In genomic region chr13:65101232-65101631, GRCm38 (mm10) we compare ENCODE assay signal across 28 mouse cellular contexts. TPM values are rescaled to one million over a fixed set of nuclear protein-coding genes. Genes with fewer than 3 reads are reported as not detected.
A peak's percentile ranks its signal among the peaks of the same experiment; 100 is the strongest.
DNase-seq lines count a peak whose midpoint lies in the region; ATAC-seq and TF ChIP-seq lines count a peak whose summit lies in the region.
"Had no signal": no experiment of that assay in that cellular context is flagged by ENCODE, and none has a peak within 500 bp of the region (broad histone marks: within the 10 kb centered on the region; RNA-seq: fewer than 3 reads in every experiment).

No protein-coding gene starts in this region.

- WGBS in thymus, adult 2 months = 15% methylated on average over 3 of the region's 3 CpGs
- WGBS in kidney, embryonic 16.5 days = 84% methylated on average over 3 of the region's 3 CpGs

- no peaks in the 10 kb centered on the region for H3K27me3 ChIP-seq in thymus, adult 2 months (ENCODE audit: control insufficient read depth, insufficient read depth, low read length)
- no peaks in the 10 kb centered on the region for H3K27me3 ChIP-seq in kidney, embryonic 16.5 days (ENCODE audit: insufficient read depth, low read length)
- H3K27me3 ChIP-seq: hindbrain, embryonic 13.5 days; intestine, embryonic 15.5 days; limb, embryonic 13.5 days; liver, embryonic 13.5 days; lung, embryonic 15.5 days had no signal

- peaks cover 27% of the 10 kb centered on the region for H3K9me3 ChIP-seq in kidney, embryonic 16.5 days (ENCODE audit: low read length)
- H3K9me3 ChIP-seq: G1E; liver, embryonic 13.5 days had no signal

- H3K4me2 ChIP-seq in kidney, embryonic 16.5 days (replicated peaks; ENCODE audit: low read depth, low read length) = no peak overlapping the region
- H3K4me2 ChIP-seq: hindbrain, embryonic 13.5 days; intestine, embryonic 15.5 days; limb, embryonic 13.5 days; liver, embryonic 13.5 days; lung, embryonic 15.5 days had no signal

- intact Hi-C loops in gastrocnemius, postnatal 14 days (cut with DNase I; ENCODE audit: low total_unique reads) = no loop called here
- intact Hi-C loops in heart, postnatal 14 days (cut with DNase I) = no loop called here

- DNase-seq in thymus, adult 2 months = no peak
- DNase-seq in thymus, postnatal 10 days (ENCODE audit: low spot score in 2 of 2) = no peak
- no peak for DNase-seq in gastrocnemius, postnatal 14 days
- no peak for DNase-seq in heart, postnatal 14 days
- DNase-seq: adrenal gland, postnatal 36 days; cerebellum, adult 18-20 months; cerebellum, postnatal 36 days; gastrocnemius, adult 2 months; heart, adult 2 months; kidney, adult 9 months; kidney, postnatal 4 days; liver, embryonic 13.5 days; right cerebral cortex, adult 18-20 months; thymus, postnatal 4 days had no signal

- H3K4me3 ChIP-seq in thymus, adult 2 months (ENCODE audit: control insufficient read depth, insufficient read depth, low read length) = no peak overlapping the region
- no peak overlapping the region for H3K4me3 ChIP-seq in kidney, embryonic 16.5 days (ENCODE audit: low read length)
- H3K4me3 ChIP-seq: gastrocnemius, adult 2 months; heart, adult 2 months; hindbrain, embryonic 13.5 days; intestine, embryonic 15.5 days; limb, embryonic 13.5 days; liver, embryonic 13.5 days; lung, embryonic 15.5 days had no signal

- H3K9ac ChIP-seq in kidney, embryonic 16.5 days (replicated peaks; ENCODE audit: low read length) = no peak overlapping the region
- H3K9ac ChIP-seq: hindbrain, embryonic 13.5 days; intestine, embryonic 15.5 days; limb, embryonic 13.5 days; liver, embryonic 13.5 days; lung, embryonic 15.5 days had no signal

- peaks cover 6% of the 10 kb centered on the region for H3K4me1 ChIP-seq in thymus, adult 2 months (replicated peaks; ENCODE audit: control insufficient read depth, insufficient read depth, low read length)
- H3K4me1 ChIP-seq in kidney, embryonic 16.5 days (ENCODE audit: insufficient read depth, low read length) = no peaks in the 10 kb centered on the region
- H3K4me1 ChIP-seq: hindbrain, embryonic 13.5 days; intestine, embryonic 15.5 days; limb, embryonic 13.5 days; lung, embryonic 15.5 days had no signal

- no peaks in the 10 kb centered on the region for H3K36me3 ChIP-seq in thymus, adult 2 months (ENCODE audit: control insufficient read depth, insufficient read depth, low read length)
- H3K36me3 ChIP-seq in kidney, embryonic 16.5 days (ENCODE audit: insufficient read depth, low read length) = peaks cover 13% of the 10 kb centered on the region; the same call in 1 of the 2 replicates

- H3K27ac ChIP-seq in thymus, adult 2 months (ENCODE audit: control insufficient read depth, insufficient read depth, low read length) = 0 out of 2 replicates have a peak overlapping the region, but pooled peaks have one; percentile 50
- H3K27ac ChIP-seq in kidney, embryonic 16.5 days (ENCODE audit: low read length) = no peak overlapping the region
- H3K27ac ChIP-seq: gastrocnemius, adult 2 months; heart, adult 2 months; hindbrain, embryonic 13.5 days; intestine, embryonic 15.5 days; limb, embryonic 13.5 days; liver, embryonic 13.5 days; lung, embryonic 15.5 days had no signal

- TF ChIP-seq POLR2A in thymus, adult 2 months (IDR thresholded peaks at IDR 0.05; ENCODE audit: control insufficient read depth, extremely low read depth, insufficient read depth, low read length, poor library complexity) = no peak

- TF ChIP-seq CTCF in thymus, adult 2 months (IDR thresholded peaks at IDR 0.05; ENCODE audit: borderline replicate concordance, control insufficient read depth, extremely low read depth, insufficient read depth, low read length, poor library complexity) = no peak

- ATAC-seq in common myeloid progenitor, adult 5-6 weeks (replicated peaks; ENCODE audit: low read depth, poor library complexity, severe bottlenecking) = peak; percentile 62
- peak; percentile 68 for ATAC-seq in megakaryocyte progenitor cell, adult 5-6 weeks (replicated peaks; ENCODE audit: poor library complexity)
- ATAC-seq in kidney, embryonic 16.5 days (ENCODE audit: low FRiP score, low TSS enrichment) = no peak
- ATAC-seq: intestine, embryonic 15.5 days had no signal

RNA-seq across cellular contexts. Expression of gene Mfsd14b, which starts 11.5 kb away (rescaled TPM):
- polyA plus RNA-seq in thymus, adult 2 months (2012; rRNA removed) = 17.9 and 19.5 TPM in 2 replicates
- 53.2 and 73.7 TPM in 2 replicates for total RNA-seq in common myeloid progenitor, adult 5-6 weeks (2017)
- 81.1 and 87.8 TPM in 2 replicates for total RNA-seq in megakaryocyte progenitor cell, adult 5-6 weeks (2015)
- total RNA-seq in megakaryocyte progenitor cell, adult 5-6 weeks (2017) = 81.4 and 85.8 TPM in 2 replicates
- polyA plus RNA-seq in kidney, embryonic 16.5 days (2015; fragmentation: Nextera tagmentation; extraction: Ambion mirVana) = 53.2 and 57.9 TPM in 2 replicates
- 10 to 100 TPM; 10.5 TPM for total RNA-seq in gastrocnemius, postnatal 14 days (2021)
- total RNA-seq in heart, postnatal 14 days (2021) = 10 to 100 TPM; 22.5 to 24.7 TPM

RNA-seq across cellular contexts. Expression of gene Olfr465-ps1, which starts 36.7 kb away (rescaled TPM):
- not detected in 2 replicates for polyA plus RNA-seq in thymus, adult 2 months (2012; rRNA removed)
- total RNA-seq in common myeloid progenitor, adult 5-6 weeks (2017) = not detected in 2 replicates
- not detected in 2 replicates for total RNA-seq in megakaryocyte progenitor cell, adult 5-6 weeks (2015)
- not detected in 2 replicates for total RNA-seq in megakaryocyte progenitor cell, adult 5-6 weeks (2017)
- not detected in 2 replicates for polyA plus RNA-seq in kidney, embryonic 16.5 days (2015; fragmentation: Nextera tagmentation; extraction: Ambion mirVana)
- total RNA-seq in gastrocnemius, postnatal 14 days (2021) = not detected
- not detected for total RNA-seq in heart, postnatal 14 days (2021)
- total RNA-seq: adrenal gland, postnatal 36 days; gastrocnemius, adult 2 months; heart, adult 2 months; layer of hippocampus, postnatal 14 days; midbrain, postnatal 0 days had no signal
- polyA plus RNA-seq: forebrain, embryonic 11.5 days; G1E; heart, adult 2 months; heart, embryonic 14.5 days; hindbrain, embryonic 13.5 days; intestine, embryonic 15.5 days; limb, embryonic 13.5 days; liver, embryonic 13.5 days; lung, embryonic 15.5 days; midbrain, postnatal 0 days; neural tube, embryonic 11.5 days; small intestine, adult 2 months had no signal

RNA-seq across cellular contexts. Expression of gene Prss47, which starts 48.7 kb away (rescaled TPM):
- polyA plus RNA-seq in thymus, adult 2 months (2012; rRNA removed) = not detected in 2 replicates
- not detected in 2 replicates for total RNA-seq in common myeloid progenitor, adult 5-6 weeks (2017)
- not detected in 2 replicates for total RNA-seq in megakaryocyte progenitor cell, adult 5-6 weeks (2015)
- not detected in 2 replicates for total RNA-seq in megakaryocyte progenitor cell, adult 5-6 weeks (2017)
- polyA plus RNA-seq in kidney, embryonic 16.5 days (2015; fragmentation: Nextera tagmentation; extraction: Ambion mirVana) = not detected in 2 replicates
- total RNA-seq in gastrocnemius, postnatal 14 days (2021) = not detected
- total RNA-seq in heart, postnatal 14 days (2021) = not detected
- total RNA-seq: adrenal gland, postnatal 36 days; G1E; gastrocnemius, adult 2 months; heart, adult 2 months; layer of hippocampus, postnatal 14 days; midbrain, postnatal 0 days had no signal
- polyA plus RNA-seq: forebrain, embryonic 11.5 days; G1E; heart, adult 2 months; heart, embryonic 14.5 days; hindbrain, embryonic 13.5 days; intestine, embryonic 15.5 days; limb, embryonic 13.5 days; liver, embryonic 13.5 days; lung, embryonic 15.5 days; midbrain, postnatal 0 days; neural tube, embryonic 11.5 days; small intestine, adult 2 months had no signal

RNA-seq across cellular contexts. Expression of gene Olfr466, which starts 48.8 kb away (rescaled TPM):
- not detected in 2 replicates for polyA plus RNA-seq in thymus, adult 2 months (2012; rRNA removed)
- not detected in 2 replicates for total RNA-seq in common myeloid progenitor, adult 5-6 weeks (2017)
- not detected in 2 replicates for total RNA-seq in megakaryocyte progenitor cell, adult 5-6 weeks (2015)
- total RNA-seq in megakaryocyte progenitor cell, adult 5-6 weeks (2017) = not detected in 2 replicates
- not detected in 2 replicates for polyA plus RNA-seq in kidney, embryonic 16.5 days (2015; fragmentation: Nextera tagmentation; extraction: Ambion mirVana)
- total RNA-seq in gastrocnemius, postnatal 14 days (2021) = not detected
- total RNA-seq in heart, postnatal 14 days (2021) = not detected
- total RNA-seq: adrenal gland, postnatal 36 days; gastrocnemius, adult 2 months; heart, adult 2 months; midbrain, postnatal 0 days had no signal
- polyA plus RNA-seq: forebrain, embryonic 11.5 days; G1E; heart, adult 2 months; heart, embryonic 14.5 days; hindbrain, embryonic 13.5 days; intestine, embryonic 15.5 days; limb, embryonic 13.5 days; liver, embryonic 13.5 days; lung, embryonic 15.5 days; midbrain, postnatal 0 days; neural tube, embryonic 11.5 days; small intestine, adult 2 months had no signal
